Mouse (Mus musculus): Measurements from ENCODE around the gene Ccdc122. TPM values are rescaled to one million over a fixed set of nuclear protein-coding genes. Genes with fewer than 3 reads are reported as not detected.
"Not testable (repeated sequence)": the region's sequence is repeated elsewhere in the genome, so short reads cannot be mapped to it uniquely, and the experiment has no call there.

Ccdc122 gene
- 0.33 and 0.52 TPM in 2 replicates for polyA plus RNA-seq (2012; rRNA removed)

DNA sequence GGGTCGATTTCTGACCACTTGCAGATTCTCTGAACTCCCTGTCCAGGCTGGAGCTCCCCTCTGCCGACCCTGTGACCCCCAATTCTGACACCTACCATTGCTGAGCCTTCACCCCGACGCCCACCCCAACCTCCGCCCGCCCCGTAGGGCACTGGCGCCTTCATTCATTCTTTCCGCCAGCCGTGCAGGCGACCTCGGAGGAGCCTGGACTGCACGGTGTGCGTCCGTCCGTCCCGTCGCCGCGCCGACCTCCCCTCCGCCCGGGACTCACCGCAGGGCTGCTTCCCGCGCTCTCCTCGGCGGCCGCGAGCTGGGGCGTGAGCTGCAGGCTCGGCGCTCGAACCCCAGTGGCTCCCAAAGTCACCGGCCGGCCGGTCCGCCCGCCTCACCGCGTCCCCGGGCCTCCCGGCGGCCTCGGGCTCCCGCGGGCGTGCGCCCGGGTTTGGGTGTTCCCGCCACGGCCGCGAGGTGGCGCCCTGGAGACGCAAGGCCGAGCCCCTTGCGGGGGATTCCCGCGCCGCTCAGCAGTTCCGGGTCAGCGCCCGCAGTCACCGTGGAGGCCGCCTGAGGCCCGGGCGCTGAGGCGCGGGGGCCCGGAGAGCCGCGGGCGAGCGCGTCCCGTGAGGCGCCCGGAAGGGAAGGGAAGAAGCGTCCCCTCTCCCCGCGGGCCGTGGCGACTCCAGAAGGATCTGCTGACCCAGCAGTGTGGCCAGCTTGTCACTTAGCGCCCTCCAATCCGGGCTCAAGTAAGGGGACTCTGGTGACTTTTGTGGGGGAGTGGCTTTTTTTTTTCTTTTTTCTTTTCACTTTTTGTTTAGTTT lies at the start of gene Ccdc122, which contains the start of gene Lacc1:
Gene Ccdc122 (plus strand): TSS at position 547 of the 821 bp plus-strand sequence.
Gene Lacc1 (minus strand): TSS at position 679 of the 821 bp plus-strand sequence.
- DNase-seq (ENCODE audit: low read depth) = peak; percentile 54
- peak; percentile 70 for TF ChIP-seq CTCF (IDR thresholded peaks at IDR 0.05; ENCODE audit: borderline replicate concordance, extremely low read depth, insufficient read depth, insufficient read length)
- no peak for TF ChIP-seq POLR2A (IDR thresholded peaks at IDR 0.05; ENCODE audit: borderline replicate concordance, extremely low read depth, insufficient read depth, insufficient read length, poor library complexity, severe bottlenecking)

DNA sequence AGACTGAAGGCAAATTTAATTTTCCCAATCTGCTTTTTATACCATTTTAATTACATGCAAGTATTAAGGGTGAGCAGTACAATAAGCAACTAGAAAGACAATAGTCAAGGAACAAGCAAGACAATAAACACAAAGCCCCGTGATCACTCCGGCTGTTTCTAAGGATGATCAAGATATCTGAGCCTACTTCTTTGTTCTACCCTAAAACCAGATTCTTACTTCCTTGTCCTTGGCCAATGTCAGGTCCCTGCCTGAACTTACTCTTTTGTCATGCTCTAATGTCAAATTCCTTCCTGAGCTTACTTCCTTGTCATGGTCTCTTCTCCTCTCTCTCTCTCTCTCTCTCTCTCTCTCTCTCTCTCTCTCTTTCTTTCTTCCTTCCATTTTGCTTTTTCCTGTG lies 46.2 kb upstream of the Ccdc122 start:
- not testable (repeated sequence) for DNase-seq (ENCODE audit: low read depth)

DNA sequence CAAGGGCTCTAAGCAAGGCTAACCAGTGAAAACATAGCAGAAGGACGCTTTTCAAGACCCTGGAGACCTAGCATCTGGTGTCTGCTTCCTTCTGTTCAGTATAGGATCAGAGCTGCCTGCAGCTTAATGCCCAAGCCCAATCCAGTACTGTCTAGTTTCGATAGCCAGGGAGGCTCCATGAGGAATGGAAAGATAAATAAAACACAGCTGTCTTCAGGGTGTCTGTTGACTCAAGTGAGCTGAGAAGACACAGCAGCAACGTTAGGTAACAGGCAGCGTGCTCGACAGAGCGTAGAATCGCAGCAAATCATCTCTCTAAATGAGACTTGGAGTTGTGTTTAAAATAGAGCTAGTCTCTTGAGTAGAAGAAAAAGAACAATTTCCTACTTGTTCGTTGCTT lies 31.8 kb upstream of the Ccdc122 start:
- DNase-seq (ENCODE audit: low read depth) = peak; percentile 33
- no peak for TF ChIP-seq POLR2A (IDR thresholded peaks at IDR 0.05; ENCODE audit: borderline replicate concordance, extremely low read depth, insufficient read depth, insufficient read length, poor library complexity, severe bottlenecking)
- TF ChIP-seq CTCF (IDR thresholded peaks at IDR 0.05; ENCODE audit: borderline replicate concordance, extremely low read depth, insufficient read depth, insufficient read length) = no peak

DNA sequence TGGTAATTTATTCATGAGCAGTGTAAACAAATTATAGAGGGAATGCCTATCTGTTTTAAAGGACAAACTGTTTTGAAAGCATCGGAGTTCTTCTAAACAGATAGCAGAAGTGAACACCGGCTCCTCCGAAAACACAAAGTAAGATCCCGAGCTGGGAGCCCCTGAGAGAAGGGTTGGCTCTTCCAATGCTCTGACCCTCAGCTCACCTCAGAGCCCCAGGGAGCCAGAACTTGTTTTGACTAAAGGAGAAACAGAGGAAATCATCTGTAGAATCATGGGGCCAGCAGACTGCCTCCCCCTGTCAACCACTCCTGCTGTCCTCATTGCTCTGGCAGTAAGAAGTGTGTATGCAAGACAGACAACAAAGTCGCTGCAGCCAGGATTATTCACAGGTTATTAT lies 31.0 kb upstream of the Ccdc122 start:
- no peak for DNase-seq (ENCODE audit: low read depth)
- TF ChIP-seq CTCF (IDR thresholded peaks at IDR 0.05; ENCODE audit: borderline replicate concordance, extremely low read depth, insufficient read depth, insufficient read length) (no peak), POLR2A (IDR thresholded peaks at IDR 0.05; ENCODE audit: borderline replicate concordance, extremely low read depth, insufficient read depth, insufficient read length, poor library complexity, severe bottlenecking) (no peak)

DNA sequence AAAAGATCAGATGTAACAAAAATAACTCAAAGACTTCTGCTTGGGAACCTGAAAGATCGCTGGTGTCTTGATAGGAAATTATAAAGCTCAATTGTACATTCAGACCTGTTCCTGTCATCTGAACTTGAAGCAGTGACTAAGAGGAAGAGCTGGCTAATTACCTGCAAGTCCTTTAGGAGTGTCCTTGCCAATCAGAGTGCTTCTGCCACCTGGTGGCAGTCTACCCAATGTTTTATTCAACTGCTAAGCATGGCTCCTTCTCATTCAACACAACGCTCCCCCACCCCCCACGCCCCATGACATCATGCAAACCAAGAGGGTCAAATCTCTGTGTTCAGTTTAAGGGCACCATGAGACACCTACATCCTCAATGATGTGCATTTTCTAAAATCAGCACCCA lies 28.3 kb upstream of the Ccdc122 start:
- peak; percentile 67; the same call in 1 of the 2 replicates for TF ChIP-seq CTCF (IDR thresholded peaks at IDR 0.05; ENCODE audit: borderline replicate concordance, extremely low read depth, insufficient read depth, insufficient read length)
- no peak for TF ChIP-seq POLR2A (IDR thresholded peaks at IDR 0.05; ENCODE audit: borderline replicate concordance, extremely low read depth, insufficient read depth, insufficient read length, poor library complexity, severe bottlenecking)

DNA sequence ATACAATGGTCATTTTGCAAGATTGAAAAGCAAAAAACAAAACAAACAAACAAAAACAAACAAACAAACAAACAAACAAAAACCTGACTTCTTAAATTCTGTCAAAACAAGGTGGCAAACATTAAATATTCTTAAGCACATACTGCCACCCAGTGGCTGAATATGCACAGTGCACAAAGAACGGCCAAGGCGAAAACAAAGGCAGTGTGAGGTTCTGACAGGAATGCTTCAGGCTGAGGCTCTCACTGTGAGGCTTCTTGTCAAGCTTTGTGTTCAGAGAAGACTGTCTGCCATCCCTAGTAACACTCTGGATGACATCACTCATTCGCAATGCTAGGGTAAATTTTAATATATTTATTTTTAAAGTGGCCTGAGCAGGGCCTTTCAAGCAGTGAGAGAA lies 24.8 kb upstream of the Ccdc122 start:
- peak; percentile 90 for DNase-seq (ENCODE audit: low read depth)
- TF ChIP-seq CTCF (IDR thresholded peaks at IDR 0.05; ENCODE audit: borderline replicate concordance, extremely low read depth, insufficient read depth, insufficient read length) = peak; percentile 85
- TF ChIP-seq POLR2A (IDR thresholded peaks at IDR 0.05; ENCODE audit: borderline replicate concordance, extremely low read depth, insufficient read depth, insufficient read length, poor library complexity, severe bottlenecking) = no peak

More for the DNA sequence above, 28.3 kb upstream of the Ccdc122 start:
- peak; percentile 91 for DNase-seq (ENCODE audit: low read depth)

DNA sequence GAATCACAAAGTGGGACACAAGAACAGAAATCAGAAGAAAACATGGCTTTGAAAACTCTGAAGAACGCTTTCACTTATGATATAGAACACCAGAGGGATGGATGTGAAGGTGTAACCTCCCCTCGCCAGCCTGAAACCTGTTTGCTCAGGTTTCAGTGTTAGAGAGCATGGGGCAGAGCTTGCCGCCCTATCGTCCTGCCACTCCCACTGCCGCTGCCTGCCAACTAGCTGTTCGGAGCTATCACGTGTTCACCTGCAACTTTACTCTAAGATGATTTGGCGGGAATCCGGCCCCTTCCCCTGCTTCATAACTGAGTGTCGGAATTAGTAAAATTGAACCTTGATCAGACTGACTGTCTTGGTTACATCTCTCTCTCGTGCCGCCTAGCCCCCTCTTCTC lies 19.8 kb upstream of the Ccdc122 start:
- not testable (repeated sequence) for DNase-seq (ENCODE audit: low read depth)

DNA sequence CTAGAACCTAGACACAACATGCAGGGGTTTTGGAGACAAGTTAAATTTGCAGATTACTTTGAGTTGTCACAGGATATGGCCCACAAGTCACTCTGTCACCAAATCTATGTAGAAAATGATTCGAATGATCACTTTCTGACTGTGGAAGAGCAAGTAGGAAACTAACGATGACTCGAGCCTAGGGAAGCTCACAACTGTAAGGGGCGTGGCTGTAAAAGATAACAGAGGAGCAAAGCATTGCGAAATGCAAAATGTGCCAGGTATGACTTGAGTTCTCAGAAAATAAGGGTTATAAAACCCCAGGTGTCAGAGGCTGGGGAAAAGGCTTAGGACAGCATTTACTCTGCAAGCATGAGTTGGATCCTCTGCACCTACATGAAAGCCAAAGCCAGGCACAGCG lies 19.4 kb upstream of the Ccdc122 start:
- no peak for TF ChIP-seq CTCF (IDR thresholded peaks at IDR 0.05; ENCODE audit: borderline replicate concordance, extremely low read depth, insufficient read depth, insufficient read length)
- TF ChIP-seq POLR2A (IDR thresholded peaks at IDR 0.05; ENCODE audit: borderline replicate concordance, extremely low read depth, insufficient read depth, insufficient read length, poor library complexity, severe bottlenecking) = no peak

DNA sequence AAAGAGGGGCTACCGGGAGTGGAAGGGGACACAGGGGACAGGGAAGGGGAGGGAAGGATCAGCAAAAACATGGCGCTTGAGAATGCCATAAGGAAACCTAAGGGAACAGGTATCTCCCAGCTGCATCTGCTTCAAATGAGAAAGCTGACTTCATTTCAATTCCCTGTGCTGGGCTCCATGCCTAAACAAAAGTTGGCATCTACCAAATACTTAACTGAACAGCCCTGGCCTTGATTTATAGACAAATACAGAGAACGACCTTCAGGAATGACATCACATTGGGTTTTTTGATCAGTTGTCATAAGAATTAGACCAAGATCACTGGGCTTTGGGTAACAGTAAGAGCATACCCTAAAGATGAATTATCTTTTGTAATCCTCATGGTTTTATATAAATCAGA lies 12.1 kb upstream of the Ccdc122 start:
- no peak for DNase-seq (ENCODE audit: low read depth)
- TF ChIP-seq CTCF (IDR thresholded peaks at IDR 0.05; ENCODE audit: borderline replicate concordance, extremely low read depth, insufficient read depth, insufficient read length) = no peak
- no peak for TF ChIP-seq POLR2A (IDR thresholded peaks at IDR 0.05; ENCODE audit: borderline replicate concordance, extremely low read depth, insufficient read depth, insufficient read length, poor library complexity, severe bottlenecking)

More for the DNA sequence above, 19.4 kb upstream of the Ccdc122 start:
- DNase-seq (ENCODE audit: low read depth) = no peak

DNA sequence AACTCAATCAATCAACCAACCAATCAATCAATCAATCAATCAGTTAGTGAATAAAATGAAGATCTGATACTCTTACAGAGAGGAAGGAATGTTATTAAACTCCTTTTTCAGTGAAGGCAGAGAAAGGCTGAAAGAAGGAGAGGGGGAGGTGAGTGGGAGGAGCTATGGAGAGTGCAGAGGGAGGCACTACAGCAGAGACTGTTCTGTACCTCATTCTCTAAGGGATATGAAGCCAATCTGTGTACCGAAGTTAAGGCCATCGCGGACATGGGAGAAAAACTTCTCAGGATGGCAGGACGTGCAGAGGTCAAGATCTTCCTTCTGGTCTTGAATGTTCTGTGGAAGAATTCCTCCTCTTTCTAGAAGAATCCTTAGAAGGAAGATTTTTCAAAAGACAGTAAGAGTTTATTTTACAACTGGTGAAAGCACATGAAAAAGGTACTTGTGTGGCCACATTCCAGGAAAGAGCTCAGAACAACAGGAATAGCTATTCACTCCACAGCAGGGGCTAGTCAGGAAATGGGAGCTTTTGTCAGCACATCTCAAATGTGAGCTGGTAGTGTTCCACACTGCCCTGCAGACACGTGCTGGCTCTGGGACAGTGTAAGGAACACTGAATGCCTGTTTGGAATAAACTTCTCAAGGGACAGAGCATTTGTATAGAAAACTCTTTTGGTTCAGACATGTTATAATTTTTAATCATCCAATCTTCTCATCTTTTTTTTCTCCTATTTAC lies 7.1 kb upstream of the Ccdc122 start:
- DNase-seq (ENCODE audit: low read depth) = peak; percentile 28
- no peak for TF ChIP-seq CTCF (IDR thresholded peaks at IDR 0.05; ENCODE audit: borderline replicate concordance, extremely low read depth, insufficient read depth, insufficient read length)
- no peak for TF ChIP-seq POLR2A (IDR thresholded peaks at IDR 0.05; ENCODE audit: borderline replicate concordance, extremely low read depth, insufficient read depth, insufficient read length, poor library complexity, severe bottlenecking)

DNA sequence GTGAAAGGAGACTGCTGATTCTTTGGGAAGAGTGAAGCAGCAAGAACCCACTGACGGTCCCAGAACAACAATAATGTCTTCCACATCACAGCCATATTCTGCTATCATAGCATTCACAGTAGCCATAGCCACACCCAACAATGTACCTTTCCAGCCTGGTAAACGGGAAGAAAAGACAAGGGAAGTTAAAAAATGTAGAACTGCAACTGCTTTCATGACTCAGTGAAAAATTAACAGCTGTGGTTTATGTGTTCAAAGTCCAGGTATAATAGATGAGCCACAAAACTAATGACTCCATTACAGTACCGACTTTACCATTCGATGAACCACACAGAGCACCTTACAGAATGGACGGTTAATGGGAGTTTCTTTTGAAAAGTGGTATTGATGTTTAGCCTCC lies 5.8 kb upstream of the Ccdc122 start:
- no peak for DNase-seq (ENCODE audit: low read depth)

DNA sequence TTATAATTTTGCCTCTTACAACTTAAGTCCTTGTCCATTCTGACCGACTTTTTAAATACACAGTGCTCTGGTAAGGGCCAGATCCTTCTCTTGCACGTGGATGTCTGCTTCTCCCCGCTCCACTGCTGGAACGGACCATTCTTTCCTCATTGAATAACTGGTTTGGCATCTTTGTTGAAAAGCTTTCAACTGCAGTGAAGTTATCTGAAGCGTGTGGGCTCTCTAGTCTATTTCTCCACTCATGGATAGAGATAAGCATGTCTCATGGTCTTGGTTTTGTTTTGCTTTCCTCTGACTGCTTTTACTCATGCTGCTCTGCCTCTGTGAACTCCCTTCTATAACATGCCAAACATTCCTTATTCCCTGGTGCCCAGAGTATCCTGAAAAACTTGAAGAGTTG lies 4.1 kb upstream of the Ccdc122 start:
- DNase-seq (ENCODE audit: low read depth) = no peak

More for the DNA sequence above, 5.8 kb upstream of the Ccdc122 start:
- TF ChIP-seq CTCF (IDR thresholded peaks at IDR 0.05; ENCODE audit: borderline replicate concordance, extremely low read depth, insufficient read depth, insufficient read length) (no peak), POLR2A (IDR thresholded peaks at IDR 0.05; ENCODE audit: borderline replicate concordance, extremely low read depth, insufficient read depth, insufficient read length, poor library complexity, severe bottlenecking) (no peak)

More for the DNA sequence above, 4.1 kb upstream of the Ccdc122 start:
- TF ChIP-seq POLR2A (IDR thresholded peaks at IDR 0.05; ENCODE audit: borderline replicate concordance, extremely low read depth, insufficient read depth, insufficient read length, poor library complexity, severe bottlenecking) (no peak), CTCF (IDR thresholded peaks at IDR 0.05; ENCODE audit: borderline replicate concordance, extremely low read depth, insufficient read depth, insufficient read length) (no peak)

All from brain, embryonic 14.5 days (tissue).